Mouse (Mus musculus): Measurements from ENCODE around the gene Cttn. TPM values are rescaled to one million over a fixed set of nuclear protein-coding genes. Genes with fewer than 3 reads are reported as not detected.

Gene Cttn
- total RNA-seq, 2 experiments from 2014 or later: 32.2 to 32.4 TPM

GRCm38 (mm10) chr7:144450661-144451060, 20.1 kb downstream of the Cttn start:
- no peak for DNase-seq
- intact Hi-C loops (cut with DNase I): no loop called here

GRCm38 (mm10) chr7:144449637-144450570, 20.9 kb downstream of the Cttn start:
- DNase-seq: peak; percentile 81 to 85
- intact Hi-C loops (cut with DNase I): no loop called here

- intact Hi-C loops (cut with DNase I): no loop called here
Observed at GRCm38 (mm10) chr7:144448186-144448585, 22.6 kb downstream of the Cttn start.

GRCm38 (mm10) chr7:144447146-144447545, 23.7 kb downstream of the Cttn start:
- no peak for DNase-seq
- intact Hi-C loops (cut with DNase I): no loop called here

More at GRCm38 (mm10) chr7:144448186-144448585, 22.6 kb downstream of the Cttn start:
- no peak for DNase-seq

GRCm38 (mm10) chr7:144444788-144445187, 26.0 kb downstream of the Cttn start:
- DNase-seq: no peak
- intact Hi-C loops (cut with DNase I): no loop called here

GRCm38 (mm10) chr7:144441976-144442375, 28.8 kb downstream of the Cttn start:
- intact Hi-C loops (cut with DNase I): no loop called here

GRCm38 (mm10) chr7:144441466-144441865, 29.3 kb downstream of the Cttn start:
- intact Hi-C loops (cut with DNase I): no loop called here
- no peak for DNase-seq

More at GRCm38 (mm10) chr7:144441976-144442375, 28.8 kb downstream of the Cttn start:
- DNase-seq: no peak

GRCm38 (mm10) chr7:144438811-144439210, 32.0 kb downstream of the Cttn start:
- DNase-seq: no peak
- intact Hi-C loops (cut with DNase I): no loop called here

- intact Hi-C loops (cut with DNase I): no loop called here
Observed at GRCm38 (mm10) chr7:144432920-144433319, 37.9 kb downstream of the Cttn start.

GRCm38 (mm10) chr7:144427460-144427859, 43.3 kb downstream of the Cttn start:
- intact Hi-C loops (cut with DNase I): loop anchor here (5.0 kb wide), 1 partner anchor 355 kb away; no protein-coding TSS in a partner anchor
- DNase-seq: no peak

More at GRCm38 (mm10) chr7:144432920-144433319, 37.9 kb downstream of the Cttn start:
- no peak for DNase-seq

- DNase-seq: no peak
- intact Hi-C loops (cut with DNase I): loop anchor here (1.0 to 5.0 kb wide), 2 partner anchors 209 to 354 kb away; no protein-coding TSS in a partner anchor
Observed at GRCm38 (mm10) chr7:144426594-144426993, 44.2 kb downstream of the Cttn start.

- intact Hi-C loops (cut with DNase I): loop anchor here (1.0 to 5.0 kb wide), 2 partner anchors 209 to 354 kb away; no protein-coding TSS in a partner anchor
- peak; percentile 51 to 57 for DNase-seq
Observed at GRCm38 (mm10) chr7:144425953-144426352, 44.9 kb downstream of the Cttn start.

GRCm38 (mm10) chr7:144421478-144421877, 49.3 kb downstream of the Cttn start:
- intact Hi-C loops (cut with DNase I): no loop called here
- DNase-seq: no peak

- intact Hi-C loops (cut with DNase I): no loop called here
- DNase-seq: no peak
Observed at GRCm38 (mm10) chr7:144420552-144420951, 50.3 kb downstream of the Cttn start.

- intact Hi-C loops (cut with DNase I): no loop called here
- peak; percentile 5 to 15 for DNase-seq
Observed at GRCm38 (mm10) chr7:144417644-144418343, 53.0 kb downstream of the Cttn start.

- intact Hi-C loops (cut with DNase I): no loop called here
Observed at GRCm38 (mm10) chr7:144417234-144417633, 53.6 kb downstream of the Cttn start.

GRCm38 (mm10) chr7:144415795-144416194, 55.0 kb downstream of the Cttn start:
- DNase-seq: no peak
- intact Hi-C loops (cut with DNase I): no loop called here

More at GRCm38 (mm10) chr7:144417234-144417633, 53.6 kb downstream of the Cttn start:
- no peak for DNase-seq

- intact Hi-C loops (cut with DNase I): no loop called here
- no peak for DNase-seq
Observed at GRCm38 (mm10) chr7:144414632-144415031, 56.2 kb downstream of the Cttn start.

GRCm38 (mm10) chr7:144411967-144412906, 58.6 kb downstream of the Cttn start:
- intact Hi-C loops (cut with DNase I): no loop called here
- no peak for DNase-seq

- no peak for DNase-seq
- intact Hi-C loops (cut with DNase I): no loop called here
Observed at GRCm38 (mm10) chr7:144409682-144410081, 61.1 kb downstream of the Cttn start.
